ENCODE assay signal across 16 mouse cellular contexts in the genomic region with DNA sequence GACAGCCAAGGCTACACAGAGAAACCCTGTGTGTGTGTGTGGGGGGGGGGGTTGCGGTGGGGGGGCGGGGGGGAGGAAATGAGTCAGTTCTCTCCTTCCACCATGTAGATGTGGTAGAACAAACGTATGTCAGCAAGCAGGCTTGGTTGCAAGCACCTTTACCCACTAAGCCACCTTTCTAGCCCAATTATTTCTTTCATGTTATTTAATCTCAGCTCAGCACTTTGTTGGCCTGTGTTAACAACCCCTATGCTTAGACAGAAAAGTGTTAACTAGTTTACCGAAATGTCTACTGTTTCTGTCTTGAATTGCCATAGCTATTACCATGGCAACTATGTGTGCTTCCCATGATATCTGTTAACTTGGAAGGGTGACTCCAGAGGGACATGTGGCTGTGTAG.
"Had no signal": no experiment of that assay in that cellular context is flagged by ENCODE, and none has a peak within 500 bp of the region (broad histone marks: within the 10 kb centered on the region; RNA-seq: fewer than 3 reads in every experiment).

No protein-coding gene starts in this region.

- H3K36me3 ChIP-seq: liver, embryonic 13.5 days; midbrain, embryonic 10.5 days; midbrain, embryonic 13.5 days; neural tube, embryonic 12.5 days; neural tube, embryonic 15.5 days had no signal

- H3K27me3 ChIP-seq: liver, embryonic 13.5 days; megakaryocyte, embryonic 14.5 days; midbrain, embryonic 13.5 days; neural tube, embryonic 12.5 days; neural tube, embryonic 15.5 days had no signal

- ATAC-seq: midbrain, embryonic 13.5 days had no signal

- H3K9ac ChIP-seq: midbrain, embryonic 13.5 days; neural tube, embryonic 12.5 days; neural tube, embryonic 15.5 days had no signal

- H3K9me3 ChIP-seq: liver, embryonic 13.5 days; megakaryocyte, embryonic 14.5 days; midbrain, embryonic 10.5 days; midbrain, embryonic 13.5 days; neural tube, embryonic 12.5 days; neural tube, embryonic 15.5 days had no signal

- DNase-seq: kidney, postnatal 36 days; layer of hippocampus, postnatal 36 days; liver, embryonic 13.5 days; lung, adult 2 months; lung, postnatal 10 days; lung, postnatal 36 days; retina, postnatal 1 day; right cerebral cortex, postnatal 25 days; thymus, adult 18-20 months; thymus, postnatal 36 days had no signal

- H3K4me3 ChIP-seq: left cerebral cortex, adult 2 months; liver, embryonic 13.5 days; midbrain, embryonic 10.5 days; midbrain, embryonic 13.5 days; neural tube, embryonic 12.5 days; neural tube, embryonic 15.5 days had no signal

- H3K27ac ChIP-seq: left cerebral cortex, adult 2 months; liver, embryonic 13.5 days; midbrain, embryonic 10.5 days; midbrain, embryonic 13.5 days; neural tube, embryonic 12.5 days; neural tube, embryonic 15.5 days had no signal

- H3K4me2 ChIP-seq: midbrain, embryonic 13.5 days; neural tube, embryonic 15.5 days had no signal
